In the genomic region with DNA sequence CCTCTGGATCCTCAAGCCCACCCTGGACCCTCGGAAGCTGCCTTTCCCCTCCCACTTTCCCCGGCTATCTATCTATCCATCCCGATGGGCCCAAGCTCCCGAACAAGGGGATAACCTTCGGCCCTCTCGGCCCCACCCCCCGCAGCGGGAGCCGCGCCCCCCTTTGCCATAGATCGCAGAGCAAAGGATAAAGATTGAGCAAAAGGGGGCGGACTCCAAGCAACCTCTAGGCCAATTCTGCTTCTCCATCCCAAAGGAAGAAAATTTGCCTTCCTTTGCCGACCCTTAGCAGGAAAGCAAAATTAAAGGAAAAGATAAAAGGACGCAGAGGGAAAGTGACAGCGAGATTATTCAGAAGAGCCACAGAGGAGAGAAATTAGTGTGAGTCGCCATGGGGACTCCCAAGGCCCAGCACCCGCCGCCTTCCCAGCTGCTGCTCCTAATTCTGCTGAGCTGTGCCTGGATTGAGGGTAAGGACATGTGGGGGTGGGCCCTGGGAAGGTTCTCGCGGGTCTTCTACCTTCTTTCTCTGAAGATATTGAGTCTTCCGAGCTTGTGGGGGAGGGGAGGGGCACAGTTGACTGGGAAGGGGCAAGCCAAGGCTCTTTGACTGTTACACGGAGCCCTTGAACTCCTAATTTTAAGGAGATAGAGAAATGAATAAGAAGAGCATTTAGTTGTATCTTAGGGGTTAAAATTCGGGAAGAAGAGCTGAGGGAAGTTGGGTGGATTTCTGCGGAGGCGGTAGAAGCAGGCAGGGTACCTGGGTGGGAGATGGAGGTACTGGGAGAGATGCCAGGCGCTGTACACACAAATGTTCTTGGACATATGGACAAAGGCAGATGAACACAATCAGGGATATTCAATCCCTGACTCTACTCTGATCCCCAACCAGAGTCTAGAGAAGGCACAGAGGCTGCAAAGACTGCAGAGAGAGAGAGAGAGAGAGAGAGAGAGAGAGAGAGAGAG, we compare ENCODE assay signal across 9 mouse cellular contexts. TPM values are rescaled to one million over a fixed set of nuclear protein-coding genes. Genes with fewer than 3 reads are reported as not detected.
DNase-seq lines count a peak whose midpoint lies in the region; ATAC-seq and TF ChIP-seq lines count a peak whose summit lies in the region.
"Had no signal": no experiment of that assay in that cellular context is flagged by ENCODE, and none has a peak within 500 bp of the region (broad histone marks: within the 10 kb centered on the region; RNA-seq: fewer than 3 reads in every experiment).

No protein-coding gene starts in this region.

- TF ChIP-seq EP300 in liver, postnatal 0 days (IDR thresholded peaks at IDR 0.05; ENCODE audit: low read depth), result no peak

- 5% methylated on average over 26 of the region's 26 CpGs for WGBS in forebrain, embryonic 13.5 days
- 8% methylated on average over 26 of the region's 26 CpGs for WGBS in liver, postnatal 0 days (ENCODE audit: insufficient replicate concordance)
- WGBS in lung, adult 2 months, result 6% methylated on average over 26 of the region's 26 CpGs

- peak overlapping the region; percentile 98 for H3K4me2 ChIP-seq in forebrain, embryonic 13.5 days
- 0 out of 2 replicates have a peak overlapping the region, but pooled peaks have one; percentile 81 for H3K4me2 ChIP-seq in liver, postnatal 0 days (ENCODE audit: low read depth, low read length)

- peaks cover 17% of the 10 kb centered on the region for H3K36me3 ChIP-seq in E14TG2a.4 (ENCODE audit: insufficient read depth, low read length)
- H3K36me3 ChIP-seq in forebrain, embryonic 13.5 days (ENCODE audit: poor library complexity, severe bottlenecking), result peaks cover 7% of the 10 kb centered on the region; the same call in 1 of the 2 replicates
- H3K36me3 ChIP-seq in liver, postnatal 0 days (replicated peaks; ENCODE audit: insufficient read depth, low read length), result 0 out of 2 replicates have a peak, but pooled peaks cover under 1% of the 10 kb centered on the region

- H3K4me3 ChIP-seq in E14TG2a.4 (replicated peaks; ENCODE audit: low read length), result peak overlapping the region; percentile 86
- H3K4me3 ChIP-seq in forebrain, embryonic 13.5 days, result peak overlapping the region; percentile 60
- H3K4me3 ChIP-seq in liver, postnatal 0 days (ENCODE audit: low read depth, low read length), result no peak overlapping the region
- H3K4me3 ChIP-seq in lung, adult 2 months (replicated peaks; ENCODE audit: extremely low read depth, low read depth, low read length), result no peak overlapping the region

- no peak for TF ChIP-seq POLR2A in lung, adult 2 months (IDR thresholded peaks at IDR 0.05; ENCODE audit: borderline replicate concordance, extremely low read depth, low read depth, low read length)

- H3K9ac ChIP-seq in forebrain, embryonic 13.5 days, result peak overlapping the region; percentile 77
- no peak overlapping the region for H3K9ac ChIP-seq in liver, postnatal 0 days (replicated peaks)

- peaks cover 48% of the 10 kb centered on the region for H3K4me1 ChIP-seq in E14TG2a.4 (replicated peaks; ENCODE audit: low read depth, low read length)
- peaks cover 47% of the 10 kb centered on the region for H3K4me1 ChIP-seq in forebrain, embryonic 13.5 days
- peaks cover 16% of the 10 kb centered on the region for H3K4me1 ChIP-seq in liver, postnatal 0 days (ENCODE audit: insufficient read depth)
- 0 out of 2 replicates have a peak, but pooled peaks cover 3% of the 10 kb centered on the region for H3K4me1 ChIP-seq in lung, adult 2 months (ENCODE audit: control insufficient read depth, insufficient read depth, low read length)

- H3K27ac ChIP-seq in forebrain, embryonic 13.5 days, result peak overlapping the region; percentile 87; the same call in 1 of the 2 replicates
- no peak overlapping the region for H3K27ac ChIP-seq in liver, postnatal 0 days (ENCODE audit: low read depth)

- H3K9me3 ChIP-seq in E14TG2a.4 (ENCODE audit: low read length), result no peaks in the 10 kb centered on the region
- no peaks in the 10 kb centered on the region for H3K9me3 ChIP-seq in forebrain, embryonic 13.5 days (replicated peaks)
- H3K9me3 ChIP-seq in liver, postnatal 0 days (ENCODE audit: low read length), result no peaks in the 10 kb centered on the region

- peaks cover 59% of the 10 kb centered on the region for H3K27me3 ChIP-seq in E14TG2a.4 (ENCODE audit: insufficient read depth, low read length)
- peaks cover 35% of the 10 kb centered on the region for H3K27me3 ChIP-seq in forebrain, embryonic 13.5 days
- peaks cover 31% of the 10 kb centered on the region for H3K27me3 ChIP-seq in liver, postnatal 0 days (ENCODE audit: insufficient read depth, low read length)

- DNase-seq in cerebellum, adult 11-12 months, result peak; percentile 67
- no peak for DNase-seq in cerebellum, adult 11 months
- DNase-seq in liver, postnatal 0 days, result no peak
- no peak for DNase-seq in embryo, embryonic 10.5 days (ENCODE audit: low spot score)
- no peak for DNase-seq in lung, adult 2 months
- DNase-seq: adrenal gland, postnatal 10 days had no signal

- ATAC-seq in forebrain, embryonic 13.5 days, result no peak
- ATAC-seq in liver, postnatal 0 days, result no peak
- no peak for ATAC-seq in megakaryocyte, adult 5-6 weeks (ENCODE audit: poor library complexity, severe bottlenecking)

- no peak for TF ChIP-seq CTCF in E14TG2a.4 (conservative IDR thresholded peaks at IDR 0.05; ENCODE audit: low read length)
- no peak for TF ChIP-seq CTCF in liver, postnatal 0 days (IDR thresholded peaks at IDR 0.05; ENCODE audit: low read depth)
- TF ChIP-seq CTCF in lung, adult 2 months (IDR thresholded peaks at IDR 0.05; ENCODE audit: insufficient read depth, low read length), result no peak

RNA-seq across cellular contexts. Expression of gene Sez6l2, which starts 0.6 kb away (rescaled TPM):
- 16.8 and 18.4 TPM in 2 replicates for polyA plus RNA-seq in forebrain, embryonic 13.5 days (2015; fragmentation: Nextera tagmentation; extraction: Ambion mirVana)
- 0.09 and 0.43 TPM in 2 replicates for polyA plus RNA-seq in liver, postnatal 0 days (2015; fragmentation: Nextera tagmentation; extraction: Ambion mirVana)
- total RNA-seq in megakaryocyte, adult 5-6 weeks (2015), result 2.9 TPM in 1 of 2 replicates, not detected in the other
- total RNA-seq in megakaryocyte, adult 5-6 weeks (2017), result 0.16 and 0.33 TPM in 2 replicates
- 1.0 TPM in 2 replicates for polyA plus RNA-seq in lung, adult 2 months (2012; rRNA removed)

RNA-seq across cellular contexts. Expression of gene Asphd1, which starts 1.5 kb away (rescaled TPM):
- 2.5 and 5.1 TPM in 2 replicates for polyA plus RNA-seq in forebrain, embryonic 13.5 days (2015; fragmentation: Nextera tagmentation; extraction: Ambion mirVana)
- not detected in 2 replicates for polyA plus RNA-seq in liver, postnatal 0 days (2015; fragmentation: Nextera tagmentation; extraction: Ambion mirVana)
- total RNA-seq in megakaryocyte, adult 5-6 weeks (2015), result not detected in 2 replicates
- total RNA-seq in megakaryocyte, adult 5-6 weeks (2017), result not detected in 2 replicates
- polyA plus RNA-seq in lung, adult 2 months (2012; rRNA removed), result not detected in 2 replicates

RNA-seq across cellular contexts. Expression of gene Kctd13, which starts 22.3 kb away (rescaled TPM):
- polyA plus RNA-seq in forebrain, embryonic 13.5 days (2015; fragmentation: Nextera tagmentation; extraction: Ambion mirVana), result 69.4 and 69.8 TPM in 2 replicates
- 4.4 and 4.6 TPM in 2 replicates for polyA plus RNA-seq in liver, postnatal 0 days (2015; fragmentation: Nextera tagmentation; extraction: Ambion mirVana)
- 7.3 and 12.0 TPM in 2 replicates for total RNA-seq in megakaryocyte, adult 5-6 weeks (2015)
- total RNA-seq in megakaryocyte, adult 5-6 weeks (2017), result 10.9 and 19.0 TPM in 2 replicates
- 22.4 and 24.5 TPM in 2 replicates for polyA plus RNA-seq in lung, adult 2 months (2012; rRNA removed)

RNA-seq across cellular contexts. Expression of gene Cdipt, which starts 24.8 kb away (rescaled TPM):
- polyA plus RNA-seq in forebrain, embryonic 13.5 days (2015; fragmentation: Nextera tagmentation; extraction: Ambion mirVana), result 82.9 and 95.8 TPM in 2 replicates
- polyA plus RNA-seq in liver, postnatal 0 days (2015; fragmentation: Nextera tagmentation; extraction: Ambion mirVana), result 33.2 and 37.4 TPM in 2 replicates
- total RNA-seq in megakaryocyte, adult 5-6 weeks (2015), result 46.1 and 48.5 TPM in 2 replicates
- total RNA-seq in megakaryocyte, adult 5-6 weeks (2017), result 49.4 and 56.7 TPM in 2 replicates
- 321 and 332 TPM in 2 replicates for polyA plus RNA-seq in lung, adult 2 months (2012; rRNA removed)

RNA-seq across cellular contexts. Expression of gene Cdiptos, which starts 25.0 kb away (rescaled TPM):
- polyA plus RNA-seq in forebrain, embryonic 13.5 days (2015; fragmentation: Nextera tagmentation; extraction: Ambion mirVana), result 0.42 and 1.2 TPM in 2 replicates
- polyA plus RNA-seq in liver, postnatal 0 days (2015; fragmentation: Nextera tagmentation; extraction: Ambion mirVana), result 0.68 and 1.0 TPM in 2 replicates
- 4.9 and 6.6 TPM in 2 replicates for total RNA-seq in megakaryocyte, adult 5-6 weeks (2015)
- total RNA-seq in megakaryocyte, adult 5-6 weeks (2017), result 0.73 and 3.3 TPM in 2 replicates
- 2.0 and 3.3 TPM in 2 replicates for polyA plus RNA-seq in lung, adult 2 months (2012; rRNA removed)

Comparison
In these comparisons a context has a peak if more than half of its experiments do, and no peak if none do; other contexts are left out.
1. H3K4me3 ChIP-seq: peak in E14TG2a.4 (single experiment) and forebrain, embryonic 13.5 days (single experiment); none in liver, postnatal 0 days (single experiment) and lung, adult 2 months (single experiment).